8 mouse cellular contexts compared by ENCODE assay signal in the genomic region with DNA sequence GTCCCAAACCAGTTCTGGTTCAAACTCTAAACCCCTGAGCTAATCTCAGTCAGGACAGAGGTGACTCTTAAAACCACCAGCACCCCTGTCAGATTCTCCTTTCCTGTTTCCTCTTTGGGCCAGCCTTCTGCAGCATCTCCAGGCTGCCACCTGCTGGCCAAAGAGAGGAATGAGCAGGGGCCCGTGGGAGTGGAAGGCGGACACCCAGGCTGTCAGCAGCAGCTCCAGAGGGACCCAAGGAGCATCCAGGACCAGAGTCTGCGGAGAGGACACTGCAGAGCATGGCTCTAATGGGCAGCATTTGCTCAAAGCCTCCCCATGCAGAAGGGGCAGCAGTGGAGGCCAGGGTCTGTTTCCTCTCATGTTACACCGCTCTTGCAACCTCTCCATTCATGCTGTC.
A peak's percentile ranks its signal among the peaks of the same experiment; 100 is the strongest.
DNase-seq lines count a peak whose midpoint lies in the region; ATAC-seq and TF ChIP-seq lines count a peak whose summit lies in the region.

No protein-coding gene starts in this region.

- H3K79me2 ChIP-seq in MEL (ENCODE audit: control insufficient read depth, insufficient read depth, low read length, poor library complexity), result no peaks in the 10 kb centered on the region

- H3K9ac ChIP-seq in MEL (ENCODE audit: control insufficient read depth, low read depth, low read length, poor library complexity, severe bottlenecking), result no peak overlapping the region

- peak; percentile 10 to 70 (median 39); a peak in 5 of 6 replicates for TF ChIP-seq CTCF in MEL (IDR thresholded peaks at IDR 0.05 in 2 of 3, conservative IDR thresholded peaks at IDR 0.05 in 1 of 3; ENCODE audit: control insufficient read depth in 1 of 3, insufficient read depth in 1 of 3, low read depth in 2 of 3, low read length in 3 of 3, poor library complexity in 1 of 3, severe bottlenecking in 1 of 3)
- peak; percentile 72 for TF ChIP-seq CTCF in bone marrow, adult 2 months (IDR thresholded peaks at IDR 0.05; ENCODE audit: control insufficient read depth, insufficient read depth, low read length)
- peak; percentile 75; the same call in 1 of the 2 replicates for TF ChIP-seq CTCF in small intestine, adult 2 months (IDR thresholded peaks at IDR 0.05; ENCODE audit: extremely low read depth, insufficient read length, insufficient replicate concordance, low read depth, low read length)

- H3K4me1 ChIP-seq in MEL (ENCODE audit: control insufficient read depth in 1 of 2, insufficient read depth in 2 of 2, low read length in 2 of 2), result no peaks in the 10 kb centered on the region
- H3K4me1 ChIP-seq in bone marrow, adult 2 months (ENCODE audit: control insufficient read depth, insufficient read depth, low read length), result no peaks in the 10 kb centered on the region
- no peaks in the 10 kb centered on the region for H3K4me1 ChIP-seq in small intestine, adult 2 months (ENCODE audit: control insufficient read depth, insufficient read depth, insufficient read length, low read length)

- no peak overlapping the region for H3K4me3 ChIP-seq in MEL (ENCODE audit: control insufficient read depth in 1 of 2, insufficient read depth in 1 of 2, low read depth in 2 of 2, low read length in 2 of 2)
- no peak overlapping the region for H3K4me3 ChIP-seq in bone marrow, adult 2 months (replicated peaks; ENCODE audit: control insufficient read depth, low read depth, low read length)
- H3K4me3 ChIP-seq in small intestine, adult 2 months (ENCODE audit: low read depth, low read length), result no peak overlapping the region

- no peaks in the 10 kb centered on the region for H3K36me3 ChIP-seq in MEL (ENCODE audit: control insufficient read depth in 1 of 2, insufficient read depth in 2 of 2, low read length in 2 of 2)
- H3K36me3 ChIP-seq in small intestine, adult 2 months (ENCODE audit: control insufficient read depth, insufficient read depth, low read length), result no peaks in the 10 kb centered on the region

- TF ChIP-seq POLR2A in MEL (IDR thresholded peaks at IDR 0.05; ENCODE audit: control insufficient read depth in 1 of 2, insufficient read depth in 1 of 2, low read depth in 1 of 2, low read length in 2 of 2, poor library complexity in 1 of 2), result no peak
- TF ChIP-seq POLR2A in bone marrow, adult 2 months (IDR thresholded peaks at IDR 0.05; ENCODE audit: borderline replicate concordance, control insufficient read depth, low read depth, low read length), result no peak
- TF ChIP-seq POLR2A in small intestine, adult 2 months (IDR thresholded peaks at IDR 0.05; ENCODE audit: low read depth, low read length), result no peak

- TF ChIP-seq EP300 in MEL (IDR thresholded peaks at IDR 0.05; ENCODE audit: low read depth in 1 of 2, low read length in 2 of 2), result no peak

- TF ChIP-seq RAD21 in MEL (IDR thresholded peaks at IDR 0.05; ENCODE audit: low read depth, low read length), result peak; percentile 28

- no peaks in the 10 kb centered on the region for H3K9me3 ChIP-seq in MEL (replicated peaks; ENCODE audit: insufficient read depth, low read length)

- peak; percentile 14 for DNase-seq in MEL (ENCODE audit: low read depth, low spot score)
- DNase-seq in fat pad, adult 2 months (ENCODE audit: extremely low read depth, low read depth, low spot score), result peak; percentile 16
- peak; percentile 68 to 84 for DNase-seq in heart, postnatal 10 days
- DNase-seq in layer of hippocampus, postnatal 25 days (ENCODE audit: extremely low spot score in 1 of 2, low spot score in 1 of 2), result peak; percentile 68 to 80

- peak; percentile 93 for ATAC-seq in megakaryocyte progenitor cell, adult 5-6 weeks (replicated peaks; ENCODE audit: poor library complexity)
- no peak for ATAC-seq in erythroid progenitor cell, adult 5-6 weeks (replicated peaks; ENCODE audit: low FRiP score, poor library complexity, severe bottlenecking)

- H3K27me3 ChIP-seq in MEL (ENCODE audit: control insufficient read depth in 1 of 2, insufficient read depth in 2 of 2, low read length in 2 of 2), result no peaks in the 10 kb centered on the region
- H3K27me3 ChIP-seq in small intestine, adult 2 months (ENCODE audit: control insufficient read depth, insufficient read depth, low read length), result no peaks in the 10 kb centered on the region

- no peak overlapping the region for H3K27ac ChIP-seq in MEL (ENCODE audit: control insufficient read depth, low read depth, low read length)
- no peak overlapping the region for H3K27ac ChIP-seq in bone marrow, adult 2 months (ENCODE audit: control insufficient read depth, insufficient read depth, low read depth, low read length, poor library complexity)
- no peak overlapping the region for H3K27ac ChIP-seq in small intestine, adult 2 months (ENCODE audit: insufficient read depth, low read depth, low read length)

- WGBS in bone marrow, adult 2 months, result 39% methylated on average over 4 of the region's 4 CpGs
- 46% methylated on average over 4 of the region's 4 CpGs for WGBS in small intestine, adult 2 months

- intact Hi-C loops in heart, postnatal 10 days (cut with DNase I), result loop anchor here (1.0 to 10.0 kb wide), 5 partner anchors 213 to 608 kb away; no protein-coding TSS in a partner anchor

TF ChIP-seq in MEL, 35 proteins besides CTCF, POLR2A, EP300 and RAD21:
- TF ChIP-seq SMC3 (IDR thresholded peaks at IDR 0.05; ENCODE audit: low read depth, low read length), result peak; percentile 38
- TF ChIP-seq NELFE (IDR thresholded peaks at IDR 0.05; ENCODE audit: low read depth, low read length), result no peak
TF ChIP-seq in MEL: peak in this region for 1.

Comparison
In these comparisons a context has a peak if more than half of its experiments do, and no peak if none do; other contexts are left out.
1. DNase-seq: peak in every context shown above with its lines; median percentile 76 in heart, postnatal 10 days; 74 in layer of hippocampus, postnatal 25 days; 16 in fat pad, adult 2 months; 14 in MEL.